Mouse (Mus musculus): ENCODE results near the gene Helz2. TPM values are rescaled to one million over a fixed set of nuclear protein-coding genes. Genes with fewer than 3 reads are reported as not detected.
A peak's percentile ranks its signal among the peaks of the same experiment; 100 is the strongest.

The Helz2 gene
- polyA plus RNA-seq, 1 experiment from 2014 or later, result 0.37 TPM

DNA sequence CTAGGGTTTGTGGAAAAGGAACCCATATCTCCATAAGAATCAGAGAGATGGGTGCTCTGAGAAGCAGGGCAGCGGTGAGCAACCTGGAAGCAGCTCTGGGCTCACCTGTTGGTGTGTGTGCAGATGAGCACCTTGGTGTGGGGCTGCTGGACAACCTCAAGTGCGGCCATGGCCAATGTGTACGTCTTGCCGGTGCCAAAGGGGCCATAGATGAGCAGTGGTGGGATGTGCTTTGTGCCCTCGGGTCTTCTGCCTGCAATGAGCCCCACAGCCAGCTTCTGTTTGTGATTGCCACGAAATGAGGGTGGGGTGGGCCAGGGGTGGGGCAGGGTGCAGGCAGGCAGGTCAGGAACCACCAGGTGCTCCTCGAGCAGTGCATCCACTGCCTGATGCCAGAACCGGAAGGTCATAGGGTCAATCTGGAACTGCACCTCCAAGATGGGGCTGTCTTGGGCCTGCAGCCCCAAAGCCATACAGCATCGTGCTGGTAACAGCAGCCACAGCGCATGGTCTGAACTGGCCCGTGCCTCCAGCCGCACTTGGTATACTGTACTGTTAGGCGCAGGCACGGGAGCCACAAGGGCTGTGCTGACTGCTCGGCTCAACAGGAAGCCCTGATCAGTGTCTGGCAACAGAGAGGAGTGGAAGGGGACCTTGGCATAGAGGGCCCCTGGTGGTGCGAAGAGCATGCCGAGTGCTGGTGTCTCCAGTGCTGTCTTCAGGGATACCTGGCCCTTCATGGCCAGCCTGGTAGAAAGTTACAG is 4.4 kb downstream of the Helz2 start:
- ATAC-seq (ENCODE audit: low FRiP score), result no peak
- WGBS, result 93% methylated on average over 17 of the region's 17 CpGs
- no peaks in the 10 kb centered on the region for H3K36me3 ChIP-seq

DNA sequence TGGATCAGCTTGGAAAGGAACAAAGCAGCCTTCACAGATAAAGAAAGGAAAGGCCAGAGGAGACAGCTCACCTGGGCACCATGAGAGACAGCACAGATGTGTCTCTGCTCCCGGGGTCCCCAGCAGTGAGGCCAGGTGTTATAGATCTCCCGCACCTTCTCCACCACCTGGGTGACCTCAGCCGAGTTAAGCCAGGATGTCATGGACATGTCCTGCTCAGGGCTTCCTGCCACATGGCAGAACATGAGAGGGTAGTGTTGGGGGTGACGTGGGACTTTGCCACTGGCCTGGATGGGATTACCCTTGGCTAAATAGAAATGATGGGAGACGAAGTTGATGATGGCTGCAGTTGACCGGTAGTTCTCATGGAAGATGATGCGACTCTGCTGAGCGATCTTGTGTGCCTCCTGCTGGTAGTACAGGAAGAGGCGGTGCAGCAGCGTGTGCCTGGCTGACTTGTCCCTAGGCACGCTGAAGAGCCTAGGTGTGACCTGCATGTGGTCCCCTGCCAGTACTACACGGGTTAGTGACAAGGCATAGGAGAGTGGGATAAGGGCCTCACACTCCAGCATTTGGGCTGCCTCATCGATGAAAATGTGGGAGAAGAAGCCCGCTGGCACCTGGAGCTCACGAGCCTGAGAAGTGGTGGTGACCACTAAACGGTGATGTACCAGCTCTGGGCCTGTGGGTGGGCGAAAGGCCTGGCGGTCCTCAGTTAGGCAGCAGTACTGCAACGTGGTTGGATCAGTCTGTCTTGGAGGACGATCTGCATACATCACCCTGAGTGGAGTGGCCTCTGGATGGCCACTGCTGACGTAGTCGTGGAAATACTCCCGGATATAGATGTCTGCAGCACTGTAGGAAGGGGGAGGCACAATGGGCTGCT is 5.9 kb downstream of the Helz2 start:
- H3K4me3 ChIP-seq (replicated peaks), result no peak overlapping the region
- H3K27me3 ChIP-seq (replicated peaks), result no peaks in the 10 kb centered on the region
- ATAC-seq (ENCODE audit: low FRiP score), result no peak
- H3K9me3 ChIP-seq (replicated peaks), result no peaks in the 10 kb centered on the region
- no peak overlapping the region for H3K27ac ChIP-seq (replicated peaks)
- H3K4me2 ChIP-seq, result no peak overlapping the region
- no peaks in the 10 kb centered on the region for H3K36me3 ChIP-seq
- H3K9ac ChIP-seq (replicated peaks), result no peak overlapping the region
- 86% methylated on average over 23 of the region's 23 CpGs for WGBS
- no peaks in the 10 kb centered on the region for H3K4me1 ChIP-seq

More for the DNA sequence above, 4.4 kb downstream of the Helz2 start:
- Histone ChIP-seq H3K27me3 (replicated peaks) (no peaks in the 10 kb centered on the region), H3K4me3 (replicated peaks) (no peak overlapping the region), H3K9ac (replicated peaks) (no peak overlapping the region), H3K9me3 (replicated peaks) (no peaks in the 10 kb centered on the region), H3K4me2 (no peak overlapping the region), H3K4me1 (no peaks in the 10 kb centered on the region; the same call in 1 of the 2 replicates), H3K27ac (replicated peaks) (no peak overlapping the region)

DNA sequence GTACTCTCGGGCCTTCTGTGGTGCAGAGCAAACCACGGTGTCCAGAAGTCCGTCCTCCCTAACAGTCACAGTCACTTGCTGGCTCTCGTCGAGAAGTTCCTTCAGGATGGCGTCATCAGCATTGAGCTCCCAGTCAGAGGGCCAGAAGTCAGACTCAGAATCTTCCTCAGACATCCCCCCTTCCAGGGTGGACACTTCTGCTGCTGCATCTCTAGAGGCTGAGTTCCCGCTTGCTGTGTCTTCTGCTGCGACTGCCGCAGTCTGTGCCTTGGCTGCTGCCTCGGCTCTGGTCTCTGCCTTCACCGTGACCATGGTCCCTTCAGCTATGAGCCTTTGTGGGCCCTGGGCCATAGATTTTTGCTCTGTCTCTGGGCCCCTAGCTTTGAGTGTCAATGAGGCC is 7.1 kb downstream of the Helz2 start:
- Histone ChIP-seq H3K9me3 (replicated peaks) (no peaks in the 10 kb centered on the region), H3K4me2 (no peak overlapping the region), H3K4me3 (replicated peaks) (no peak overlapping the region), H3K27me3 (replicated peaks) (no peaks in the 10 kb centered on the region), H3K36me3 (no peaks in the 10 kb centered on the region), H3K27ac (replicated peaks) (no peak overlapping the region), H3K9ac (replicated peaks) (no peak overlapping the region), H3K4me1 (no peaks in the 10 kb centered on the region)
- ATAC-seq (ENCODE audit: low FRiP score), result no peak
- 93% methylated on average over 11 of the region's 11 CpGs for WGBS

DNA sequence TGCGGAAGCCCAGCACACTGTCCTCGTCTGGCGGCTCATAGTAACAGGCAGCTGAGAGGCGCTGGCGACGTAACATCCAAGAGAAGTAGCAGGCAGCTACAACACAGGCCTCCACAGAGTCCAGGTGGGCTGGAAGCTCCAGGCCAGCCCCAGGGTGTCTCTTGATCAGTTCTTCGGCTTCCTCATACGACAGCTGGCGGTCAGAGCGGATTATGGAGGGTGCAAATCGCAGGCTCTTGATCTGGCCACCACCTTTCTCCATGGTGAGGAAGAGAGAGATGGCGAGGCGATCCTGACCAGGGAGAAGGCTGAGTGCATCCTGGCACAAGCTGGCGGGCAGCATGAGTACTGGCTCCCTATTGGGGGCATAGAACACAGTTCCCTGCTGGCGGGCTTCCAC is 8.4 kb downstream of the Helz2 start:
- no peak overlapping the region for H3K27ac ChIP-seq (replicated peaks)
- H3K9ac ChIP-seq (replicated peaks), result no peak overlapping the region
- H3K4me1 ChIP-seq, result no peaks in the 10 kb centered on the region
- no peaks in the 10 kb centered on the region for H3K36me3 ChIP-seq
- no peak overlapping the region for H3K4me3 ChIP-seq (replicated peaks)
- WGBS, result 94% methylated on average over 15 of the region's 15 CpGs
- H3K9me3 ChIP-seq (replicated peaks), result no peaks in the 10 kb centered on the region
- H3K4me2 ChIP-seq, result no peak overlapping the region
- H3K27me3 ChIP-seq (replicated peaks), result no peaks in the 10 kb centered on the region
- no peak for ATAC-seq (ENCODE audit: low FRiP score)

DNA sequence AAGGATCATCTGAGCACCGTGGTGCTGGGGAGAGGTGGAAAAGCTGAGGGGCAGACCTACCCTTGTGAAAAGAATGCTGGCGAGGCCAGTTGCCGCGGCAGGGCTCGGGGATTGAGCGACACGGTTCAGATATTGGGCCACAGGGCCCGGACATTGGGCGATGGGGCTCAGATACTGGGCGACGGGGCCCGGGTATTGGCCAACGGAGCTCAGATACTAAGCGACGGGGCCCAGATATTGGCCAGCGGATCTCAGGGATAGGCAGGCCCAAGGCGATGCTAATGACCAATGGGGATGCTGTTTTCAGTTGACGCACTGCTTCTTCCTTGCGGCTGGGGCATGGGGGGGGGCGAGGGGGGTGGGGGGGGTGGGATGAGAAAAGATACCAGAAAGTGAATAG is 10.7 kb downstream of the Helz2 start:
- 80% methylated on average over 20 of the region's 20 CpGs for WGBS
- H3K27ac ChIP-seq (replicated peaks), result no peak overlapping the region
- no peaks in the 10 kb centered on the region for H3K27me3 ChIP-seq (replicated peaks)
- ATAC-seq (ENCODE audit: low FRiP score), result no peak
- H3K4me1 ChIP-seq, result no peaks in the 10 kb centered on the region
- no peaks in the 10 kb centered on the region for H3K9me3 ChIP-seq (replicated peaks)
- H3K4me2 ChIP-seq, result no peak overlapping the region
- no peaks in the 10 kb centered on the region for H3K36me3 ChIP-seq
- H3K4me3 ChIP-seq (replicated peaks), result no peak overlapping the region
- no peak overlapping the region for H3K9ac ChIP-seq (replicated peaks)

DNA sequence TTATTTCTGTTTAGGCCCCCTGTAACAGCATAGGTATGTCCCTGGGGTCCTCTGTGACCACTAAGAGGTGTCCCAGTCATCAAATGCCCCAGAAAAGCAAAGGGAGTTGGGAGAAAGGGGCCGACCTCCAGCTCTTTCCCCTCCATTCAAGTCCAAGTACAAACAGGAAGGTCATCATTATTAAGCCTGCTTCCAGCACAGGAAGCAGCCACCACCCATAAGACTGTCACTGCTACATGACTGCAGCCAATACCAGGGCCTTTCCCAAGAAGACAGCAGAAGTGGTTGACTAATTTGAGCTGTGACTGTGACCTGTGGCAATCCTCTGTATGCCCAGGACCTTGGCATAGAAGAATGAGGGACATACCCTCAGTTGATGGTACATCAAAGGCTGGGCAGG is 13.5 kb downstream of the Helz2 start:
- H3K4me2 ChIP-seq, result no peak overlapping the region
- H3K4me1 ChIP-seq, result no peaks in the 10 kb centered on the region
- no peak for ATAC-seq (ENCODE audit: low FRiP score)
- no peaks in the 10 kb centered on the region for H3K9me3 ChIP-seq (replicated peaks)
- H3K4me3 ChIP-seq (replicated peaks), result no peak overlapping the region
- H3K36me3 ChIP-seq, result no peaks in the 10 kb centered on the region
- 80% methylated on average over 1 of the region's 1 CpGs for WGBS
- H3K9ac ChIP-seq (replicated peaks), result no peak overlapping the region
- H3K27me3 ChIP-seq (replicated peaks), result no peaks in the 10 kb centered on the region
- no peak overlapping the region for H3K27ac ChIP-seq (replicated peaks)

DNA sequence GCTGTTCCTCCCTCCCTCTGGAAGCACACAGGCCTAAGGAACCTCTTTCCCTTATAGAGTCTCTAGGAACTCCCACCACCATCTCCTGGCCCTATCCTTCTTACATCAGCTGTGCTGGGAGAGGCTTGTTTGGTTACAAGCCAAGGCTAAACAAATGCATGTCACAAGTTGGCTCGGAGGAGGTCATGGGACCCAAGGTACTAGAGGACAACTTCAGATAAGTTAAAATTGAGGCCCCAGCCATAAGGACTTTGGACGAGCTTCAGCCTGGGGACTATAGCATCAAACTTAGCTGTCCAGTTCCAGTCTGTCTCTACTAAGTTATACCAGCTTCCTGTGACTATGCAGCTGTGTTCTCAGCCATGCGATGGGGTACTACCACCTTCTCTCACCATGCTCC is 14.7 kb downstream of the Helz2 start:
- Histone ChIP-seq H3K4me2 (no peak overlapping the region), H3K4me3 (replicated peaks) (no peak overlapping the region), H3K36me3 (no peaks in the 10 kb centered on the region), H3K9ac (replicated peaks) (no peak overlapping the region), H3K4me1 (no peaks in the 10 kb centered on the region), H3K9me3 (replicated peaks) (no peaks in the 10 kb centered on the region), H3K27me3 (replicated peaks) (no peaks in the 10 kb centered on the region), H3K27ac (replicated peaks) (no peak overlapping the region)
- no peak for ATAC-seq (ENCODE audit: low FRiP score)
- WGBS, result 91% methylated on average over 3 of the region's 3 CpGs

DNA sequence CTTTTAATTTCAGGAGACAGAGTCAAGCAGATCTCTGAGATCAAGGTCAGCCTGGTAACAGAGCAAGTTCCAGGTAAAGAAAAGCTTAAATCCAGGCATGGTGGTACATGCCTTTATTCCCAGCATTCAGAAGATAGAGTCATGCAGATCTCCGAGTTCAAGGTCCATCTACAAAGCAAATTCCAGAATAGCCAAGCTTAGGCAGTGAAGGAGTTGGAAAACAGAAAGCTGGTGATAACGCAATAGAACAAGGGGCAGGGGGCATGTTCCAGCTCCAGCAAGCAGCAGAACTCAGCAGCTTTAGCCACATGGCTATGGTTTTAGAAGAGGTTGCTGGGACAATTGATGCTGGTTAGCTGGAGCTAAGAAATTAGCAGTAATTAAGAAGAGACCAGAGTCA is 16.8 kb downstream of the Helz2 start:
- 95% methylated on average over 2 of the region's 2 CpGs for WGBS
- ATAC-seq (ENCODE audit: low FRiP score), result no peak
- no peak overlapping the region for H3K27ac ChIP-seq (replicated peaks)
- H3K36me3 ChIP-seq, result no peaks in the 10 kb centered on the region
- H3K4me3 ChIP-seq (replicated peaks), result no peak overlapping the region
- H3K4me1 ChIP-seq, result peaks cover 6% of the 10 kb centered on the region
- H3K4me2 ChIP-seq, result no peak overlapping the region
- H3K9me3 ChIP-seq (replicated peaks), result no peaks in the 10 kb centered on the region
- no peaks in the 10 kb centered on the region for H3K27me3 ChIP-seq (replicated peaks)
- H3K9ac ChIP-seq (replicated peaks), result no peak overlapping the region

DNA sequence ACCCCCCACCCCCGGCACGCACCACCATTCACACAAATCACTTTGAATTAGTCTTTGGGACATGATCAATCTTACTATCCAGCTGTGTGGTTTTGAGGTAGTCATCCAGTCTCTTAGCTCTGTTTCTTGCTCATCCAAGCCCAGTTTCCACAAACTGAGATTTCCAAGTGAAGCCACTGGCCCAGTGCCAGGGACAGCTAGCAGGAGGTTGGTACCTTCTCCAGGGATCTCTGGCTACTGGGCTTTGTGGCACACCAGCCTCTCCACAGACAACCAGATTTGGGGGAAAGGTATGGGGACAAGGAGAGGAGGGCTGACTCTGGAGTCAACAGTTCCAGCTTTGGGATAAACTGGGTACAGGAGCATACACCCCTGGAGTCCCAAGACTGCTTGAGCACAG is 21.5 kb downstream of the Helz2 start:
- Histone ChIP-seq H3K4me2 (peak overlapping the region; percentile 58), H3K27ac (replicated peaks) (no peak overlapping the region), H3K9ac (replicated peaks) (no peak overlapping the region), H3K27me3 (replicated peaks) (no peaks in the 10 kb centered on the region), H3K9me3 (replicated peaks) (no peaks in the 10 kb centered on the region), H3K36me3 (no peaks in the 10 kb centered on the region), H3K4me1 (peaks cover 14% of the 10 kb centered on the region), H3K4me3 (replicated peaks) (no peak overlapping the region)
- no peak for ATAC-seq (ENCODE audit: low FRiP score)
- 46% methylated on average over 2 of the region's 2 CpGs for WGBS

DNA sequence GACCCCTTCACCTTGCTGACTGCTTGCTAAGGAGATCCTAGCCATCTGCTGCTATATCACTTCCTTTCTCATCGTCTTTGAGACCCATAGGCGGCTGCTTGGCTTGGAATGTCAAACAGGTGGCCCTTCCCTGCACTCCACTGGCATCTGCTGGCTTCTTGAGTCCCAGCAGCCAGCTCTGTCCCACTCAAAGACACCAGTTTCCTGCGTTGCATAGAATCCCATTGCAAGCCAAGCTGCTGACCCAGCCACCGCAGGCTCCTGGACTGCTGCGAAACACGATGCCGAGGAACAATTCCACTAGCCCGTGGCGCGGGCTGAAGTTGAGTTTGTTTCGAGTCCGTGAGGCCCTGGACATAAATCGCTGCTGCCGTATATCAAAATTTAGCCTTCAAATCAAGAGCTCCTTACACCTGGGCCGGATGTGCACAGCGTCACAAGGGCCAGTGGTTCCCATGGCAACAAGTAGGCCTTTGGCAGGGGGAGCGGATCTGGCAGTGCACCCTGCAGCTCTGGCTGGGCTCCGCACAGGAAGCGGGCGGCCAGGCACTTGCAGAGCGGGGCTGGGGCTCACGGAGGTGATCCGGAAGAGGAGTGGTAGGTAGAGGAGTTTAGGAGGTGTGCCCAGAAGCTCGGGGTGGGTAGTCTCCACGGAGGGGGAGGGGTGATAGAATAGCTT is 22.1 kb downstream of the Helz2 start, which contains the start of gene Fndc11:
TSS of gene Fndc11 (plus strand) at position 476 of the 679 bp plus-strand sequence.
- H3K4me3 ChIP-seq (replicated peaks), result peak within 1 kb of the TSS; percentile 29
- peak within 1 kb of the TSS; percentile 58 for H3K4me2 ChIP-seq
- 0 out of 2 replicates have a peak within 1 kb of the TSS, but pooled peaks have one; percentile 21 for H3K9ac ChIP-seq (replicated peaks)
- no peaks in the 10 kb centered on the region for H3K36me3 ChIP-seq
- no peaks in the 10 kb centered on the region for H3K27me3 ChIP-seq (replicated peaks)
- ATAC-seq (ENCODE audit: low FRiP score), result peak; percentile 84; the same call in 1 of the 2 replicates
- peaks cover 14% of the 10 kb centered on the region for H3K4me1 ChIP-seq
- H3K27ac ChIP-seq (replicated peaks), result peak within 1 kb of the TSS; percentile 29; the same call in 1 of the 2 replicates
- no peaks in the 10 kb centered on the region for H3K9me3 ChIP-seq (replicated peaks)
- 2% methylated on average over 25 of the region's 25 CpGs for WGBS

DNA sequence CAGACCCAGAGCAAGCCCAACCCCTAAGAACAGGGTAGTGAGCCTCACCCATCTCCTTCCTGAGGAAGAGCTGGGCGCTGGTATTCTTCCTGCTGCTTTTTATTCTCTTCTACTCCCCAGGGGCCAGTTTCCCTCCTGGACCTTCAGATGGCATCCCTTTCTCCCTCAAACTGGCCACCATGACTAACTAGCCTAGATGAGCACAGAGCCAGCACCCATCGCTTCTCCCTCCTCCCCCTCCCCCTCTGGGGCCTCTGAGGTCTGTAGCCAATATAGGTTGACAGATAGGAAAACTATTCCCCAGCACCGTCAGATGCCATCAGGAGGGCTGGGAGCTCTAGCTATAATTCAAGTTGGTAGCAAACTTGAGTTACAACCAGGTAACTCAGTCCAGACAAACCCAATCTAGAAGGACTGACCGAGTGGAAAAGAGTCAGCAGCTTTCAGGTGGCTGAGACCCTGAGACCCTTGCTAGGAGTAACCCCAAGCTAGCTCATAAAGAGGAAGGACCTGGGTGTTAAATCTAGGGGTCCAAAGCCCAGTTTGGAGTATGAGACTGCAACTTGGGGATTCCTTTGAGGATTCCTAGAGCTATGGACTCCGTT is 22.8 kb downstream of the Helz2 start:
- Histone ChIP-seq H3K36me3 (no peaks in the 10 kb centered on the region), H3K4me2 (0 out of 2 replicates have a peak overlapping the region, but pooled peaks have one; percentile 58), H3K9ac (replicated peaks) (no peak overlapping the region), H3K4me3 (replicated peaks) (no peak overlapping the region), H3K27ac (replicated peaks) (peak overlapping the region; percentile 29; the same call in 1 of the 2 replicates), H3K27me3 (replicated peaks) (peaks cover 5% of the 10 kb centered on the region; the same call in 1 of the 2 replicates), H3K4me1 (peaks cover 14% of the 10 kb centered on the region), H3K9me3 (replicated peaks) (no peaks in the 10 kb centered on the region)
- no peak for ATAC-seq (ENCODE audit: low FRiP score)
- 67% methylated on average over 5 of the region's 5 CpGs for WGBS

All from neural tube, embryonic 15.5 days (tissue).